Mouse (Mus musculus): Measurements from ENCODE around the gene Ccnb2.

GRCm38 (mm10) chr9:70392563-70392907, 28.8 kb downstream of the Ccnb2 start:
- TF ChIP-seq POLR2A (IDR thresholded peaks at IDR 0.05; ENCODE audit: insufficient read depth, low read depth, low read length) = no peak
- peak; percentile 75 for TF ChIP-seq CTCF (IDR thresholded peaks at IDR 0.05)
- no peak for TF ChIP-seq EP300 (IDR thresholded peaks at IDR 0.05; ENCODE audit: insufficient read depth, low read depth, low read length)

Data from heart, adult 2 months (tissue).